Mouse (Mus musculus) forebrain, embryonic 10.5 days (tissue): ENCODE measurements around the gene Ckb. TPM values are rescaled to one million over a fixed set of nuclear protein-coding genes. Genes with fewer than 3 reads are reported as not detected.
"Not testable (repeated sequence)": the region's sequence is repeated elsewhere in the genome, so short reads cannot be mapped to it uniquely, and the experiment has no call there.

Experiments
- DNase-seq: peaks from one replicate; pipeline ENCODE4 v3.0.0-alpha.2; 2017; ENCODE audit warnings: low spot score; ENCODE audit errors: extremely low spot score
- H3K27ac ChIP-seq: fragments of 300-500 bp; sonication (generic); 2 replicates; pipeline ENCODE4 v1.5.1; 2016; ENCODE audit warnings: mild to moderate bottlenecking
- H3K27me3 ChIP-seq: fragments of 300-500 bp; sonication (generic); 2 replicates; pipeline ENCODE4 v1.6.1; 2016; ENCODE audit warnings: mild to moderate bottlenecking; ENCODE audit not compliant: poor library complexity, severe bottlenecking
- H3K36me3 ChIP-seq: fragments of 300-500 bp; sonication (generic); replicated peaks from 2 replicates; pipeline ENCODE4 v1.6.1; 2016; ENCODE audit warnings: mild to moderate bottlenecking, moderate library complexity
- H3K4me1 ChIP-seq: fragments of 300-500 bp; sonication (generic); 2 replicates; pipeline ENCODE4 v1.6.1; 2016
- H3K4me3 ChIP-seq: fragments of 300-500 bp; sonication (generic); 2 replicates; pipeline ENCODE4 v1.5.1; 2016; ENCODE audit warnings: mild to moderate bottlenecking, moderate library complexity
- H3K9me3 ChIP-seq: fragments of 300-500 bp; sonication (generic); 2 replicates; pipeline ENCODE4 v1.6.1; 2016; ENCODE audit warnings: mild to moderate bottlenecking, moderate library complexity
- WGBS: fragments of 180-500 bp; shearing (Covaris S2); methylation state at CpG from one replicate; pipeline ENCODE4 v1.1.7; 2016; 5-methylcytosine and 5-hydroxymethylcytosine counted together
- polyA plus RNA-seq: library from polyadenylated mRNA; unstranded; fragments of >200 nt; fragmentation: Nextera tagmentation; extraction: Ambion mirVana; gene quantifications from 2 replicates; pipeline ENCODE4 v1.2.1, GENCODE M21; 2016

The Ckb gene
- polyA plus RNA-seq = 1,567 and 1,577 TPM in 2 replicates

DNA sequence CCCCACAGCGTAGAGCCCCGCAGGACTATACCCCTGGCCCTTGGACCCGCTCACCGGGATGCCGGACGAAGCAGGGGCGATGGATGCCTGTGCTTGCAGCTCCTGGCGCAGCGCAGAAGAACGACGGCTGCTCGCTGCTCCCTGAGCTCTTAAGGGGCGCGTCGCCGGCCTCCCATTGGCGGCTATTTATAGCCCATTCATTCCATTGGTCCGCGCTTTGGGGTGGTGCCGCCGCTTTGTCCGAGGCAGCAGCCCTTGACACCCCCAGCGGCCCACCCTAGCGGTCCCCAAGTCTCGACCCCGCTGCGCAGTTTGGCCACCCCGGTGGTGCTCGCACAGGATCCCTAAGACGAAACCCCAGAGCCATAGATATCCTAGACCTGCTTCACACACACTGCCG, at the start of gene Ckb:
Gene Ckb (minus strand): TSS at position 163 of the 400 bp plus-strand sequence.
- peaks cover 69% of the 10 kb centered on the region for H3K4me1 ChIP-seq
- H3K27me3 ChIP-seq = peaks cover 75% of the 10 kb centered on the region
- peak within 1 kb of the TSS; percentile 78 for H3K4me3 ChIP-seq
- peak within 1 kb of the TSS; percentile 93 for H3K27ac ChIP-seq
- peak; percentile 89 for DNase-seq
- WGBS = under 1% methylated on average over 31 of the region's 31 CpGs
- H3K36me3 ChIP-seq = peaks cover 37% of the 10 kb centered on the region
- H3K9me3 ChIP-seq = no peaks in the 10 kb centered on the region

DNA sequence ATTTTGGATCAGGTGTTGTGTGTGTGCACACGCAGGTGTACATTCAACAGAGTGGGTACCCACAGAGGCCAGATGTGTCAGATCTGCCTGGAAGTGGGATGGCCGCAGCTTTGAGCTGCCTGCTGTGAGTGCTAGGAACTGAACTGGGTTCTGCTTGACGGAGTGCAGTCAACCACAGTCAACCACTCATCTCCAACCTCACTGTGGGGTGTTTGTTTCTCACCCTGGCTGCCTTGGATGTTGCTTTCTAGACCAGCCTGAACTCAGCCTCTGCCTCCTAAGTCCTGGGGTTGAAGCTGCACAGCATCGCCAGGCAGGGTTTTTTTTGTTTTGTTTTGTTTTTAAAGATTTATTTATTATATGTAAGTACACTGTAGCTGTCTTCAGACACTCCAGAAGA, 48.1 kb upstream of the Ckb start:
- no peaks in the 10 kb centered on the region for H3K27me3 ChIP-seq
- peaks cover 7% of the 10 kb centered on the region; the same call in 1 of the 2 replicates for H3K9me3 ChIP-seq
- H3K4me3 ChIP-seq = no peak overlapping the region
- H3K4me1 ChIP-seq = peaks cover 26% of the 10 kb centered on the region
- no peak overlapping the region for H3K27ac ChIP-seq
- H3K36me3 ChIP-seq = peaks cover 41% of the 10 kb centered on the region
- WGBS = 86% methylated on average over 4 of the region's 4 CpGs
- no peak for DNase-seq

DNA sequence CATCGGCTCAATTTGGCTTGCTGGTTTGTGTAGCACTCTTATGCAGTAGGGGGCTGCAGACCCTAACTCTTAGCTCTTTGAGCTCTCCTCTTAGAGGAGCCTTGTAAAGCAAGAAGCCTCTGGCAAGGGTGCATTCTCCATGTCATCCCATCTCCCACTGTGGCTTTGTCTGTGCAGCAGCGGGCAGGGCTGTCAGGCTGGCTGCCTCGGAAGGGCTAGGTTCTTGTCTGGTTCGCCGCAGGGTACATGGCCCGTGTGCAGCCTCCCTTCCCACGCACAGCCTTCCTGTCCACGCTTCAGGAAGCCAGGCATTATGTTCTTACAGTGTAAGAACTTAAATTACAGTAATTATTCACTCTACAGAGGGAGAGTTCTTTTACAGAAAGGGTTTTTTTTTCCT, 46.5 kb upstream of the Ckb start:
- no peak for DNase-seq
- WGBS = 46% methylated on average over 8 of the region's 8 CpGs
- Histone ChIP-seq H3K4me3 (no peak overlapping the region), H3K27me3 (no peaks in the 10 kb centered on the region), H3K4me1 (peaks cover 30% of the 10 kb centered on the region), H3K9me3 (peaks cover 7% of the 10 kb centered on the region; the same call in 1 of the 2 replicates), H3K36me3 (peaks cover 31% of the 10 kb centered on the region), H3K27ac (0 out of 2 replicates have a peak overlapping the region, but pooled peaks have one; percentile 6)

DNA sequence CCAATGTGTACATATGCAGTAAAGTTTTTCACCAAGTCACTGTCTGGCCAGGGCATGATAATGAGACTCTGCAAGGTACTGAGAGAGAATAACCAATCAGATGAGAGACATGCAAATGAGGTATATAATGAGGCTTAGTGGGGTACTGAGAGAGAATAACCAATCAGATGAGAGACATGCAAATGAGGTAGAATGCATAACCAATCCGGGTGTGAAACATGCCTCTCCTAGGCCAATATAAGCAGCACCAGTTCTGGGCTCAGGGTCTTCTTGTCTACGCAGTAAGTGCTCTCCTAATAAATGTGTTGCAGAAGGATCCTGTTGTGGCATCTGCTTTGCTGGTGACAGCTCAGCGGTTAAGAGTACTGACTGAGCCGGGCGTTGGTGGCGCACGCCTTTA, 44.4 kb upstream of the Ckb start:
- peaks cover 42% of the 10 kb centered on the region for H3K4me1 ChIP-seq
- H3K27ac ChIP-seq = no peak overlapping the region
- no peak overlapping the region for H3K4me3 ChIP-seq
- DNase-seq = no peak
- 96% methylated on average over 7 of the region's 7 CpGs for WGBS
- peaks cover 24% of the 10 kb centered on the region for H3K36me3 ChIP-seq
- H3K9me3 ChIP-seq = peaks cover 7% of the 10 kb centered on the region; the same call in 1 of the 2 replicates
- H3K27me3 ChIP-seq = no peaks in the 10 kb centered on the region

GRCm38 (mm10) chr12:111713880-111714279, 41.7 kb upstream of the Ckb start:
- Histone ChIP-seq H3K27ac (peak overlapping the region; percentile 30; the same call in 1 of the 2 replicates), H3K36me3 (peaks cover 50% of the 10 kb centered on the region), H3K4me1 (peaks cover 49% of the 10 kb centered on the region), H3K4me3 (peak overlapping the region; percentile 99)
- H3K9me3 ChIP-seq, H3K27me3 ChIP-seq, DNase-seq: not testable (repeated sequence)
- WGBS = 86% methylated on average over 6 of the region's 6 CpGs

GRCm38 (mm10) chr12:111713004-111713651, 41.0 kb upstream of the Ckb start, which contains the start of the genes Bag5 and Apopt1:
Gene Bag5, minus strand, starts transcription at chr12:111713257.
Gene Apopt1, plus strand, starts transcription at chr12:111713261.
- H3K27ac ChIP-seq = peak within 1 kb of the TSS; percentile 96
- peaks cover 42% of the 10 kb centered on the region for H3K4me1 ChIP-seq
- WGBS = under 1% methylated on average over 81 of the region's 86 CpGs
- DNase-seq = peak; percentile 90
- H3K36me3 ChIP-seq = peaks cover 58% of the 10 kb centered on the region
- peaks cover 7% of the 10 kb centered on the region; the same call in 1 of the 2 replicates for H3K9me3 ChIP-seq
- no peaks in the 10 kb centered on the region for H3K27me3 ChIP-seq
- H3K4me3 ChIP-seq = peak within 1 kb of the TSS; percentile 99

DNA sequence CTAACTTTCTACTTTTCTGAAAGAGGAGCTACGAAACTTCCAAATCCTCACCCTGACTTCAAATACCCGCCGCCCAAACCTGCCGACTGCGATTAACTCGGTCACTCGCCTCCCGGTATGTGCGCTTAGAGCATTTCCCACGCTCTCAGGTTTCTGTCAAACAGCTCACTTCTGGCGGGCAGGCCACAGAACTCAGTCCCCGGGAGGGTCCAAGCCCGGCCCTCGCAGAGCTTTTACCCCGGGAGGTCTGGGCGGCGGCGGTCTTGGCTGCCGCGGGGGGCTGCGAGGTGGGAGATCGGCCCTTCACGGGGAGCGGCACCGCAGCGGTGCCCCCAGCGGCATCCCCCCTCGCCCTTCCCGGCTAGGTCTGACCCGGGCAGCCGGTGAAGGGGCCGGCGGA, 40.3 kb upstream of the Ckb start:
- WGBS = under 1% methylated on average over 33 of the region's 33 CpGs
- Histone ChIP-seq H3K36me3 (peaks cover 64% of the 10 kb centered on the region), H3K27ac (peak overlapping the region; percentile 96), H3K9me3 (peaks cover 7% of the 10 kb centered on the region; the same call in 1 of the 2 replicates), H3K4me3 (peak overlapping the region; percentile 99), H3K4me1 (peaks cover 40% of the 10 kb centered on the region), H3K27me3 (no peaks in the 10 kb centered on the region)
- no peak for DNase-seq

DNA sequence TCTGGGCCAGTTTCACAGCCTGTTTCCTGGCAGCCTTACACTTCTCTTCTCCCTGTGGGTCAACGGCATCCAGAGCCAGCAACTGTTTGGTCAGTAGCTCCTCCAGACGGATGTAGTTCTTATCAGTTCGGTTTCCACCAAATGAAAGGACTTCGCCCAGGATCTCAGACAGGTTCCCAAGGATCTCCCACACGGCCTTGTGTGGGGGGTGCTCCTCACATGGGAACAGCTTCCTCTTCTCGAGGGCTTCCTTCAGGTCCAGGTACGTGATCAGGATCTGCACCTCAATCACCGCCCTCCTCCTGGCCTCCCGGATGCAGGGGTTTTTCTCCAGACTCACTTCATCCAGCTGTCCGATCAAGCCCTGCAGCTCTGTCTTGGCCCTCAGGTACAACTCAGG, 38.0 kb upstream of the Ckb start:
- no peak for DNase-seq
- Histone ChIP-seq H3K9me3 (no peaks in the 10 kb centered on the region), H3K27me3 (no peaks in the 10 kb centered on the region), H3K4me1 (peaks cover 51% of the 10 kb centered on the region), H3K4me3 (no peak overlapping the region), H3K27ac (no peak overlapping the region), H3K36me3 (peaks cover 63% of the 10 kb centered on the region)
- WGBS = 92% methylated on average over 10 of the region's 10 CpGs

GRCm38 (mm10) chr12:111708181-111708580, 36.0 kb upstream of the Ckb start:
- Histone ChIP-seq H3K27ac (no peak overlapping the region), H3K4me3 (no peak overlapping the region), H3K36me3 (peaks cover 58% of the 10 kb centered on the region), H3K27me3 (no peaks in the 10 kb centered on the region), H3K4me1 (peaks cover 44% of the 10 kb centered on the region), H3K9me3 (no peaks in the 10 kb centered on the region)
- DNase-seq = no peak
- 92% methylated on average over 4 of the region's 4 CpGs for WGBS

- WGBS = 87% methylated on average over 15 of the region's 15 CpGs
- H3K36me3 ChIP-seq = peaks cover 45% of the 10 kb centered on the region
- H3K27ac ChIP-seq = peak overlapping the region; percentile 63
- DNase-seq = no peak
- H3K4me1 ChIP-seq = peaks cover 40% of the 10 kb centered on the region
- no peaks in the 10 kb centered on the region for H3K27me3 ChIP-seq
- no peaks in the 10 kb centered on the region for H3K9me3 ChIP-seq
- no peak overlapping the region for H3K4me3 ChIP-seq
Observed at GRCm38 (mm10) chr12:111705186-111705973, 33.2 kb upstream of the Ckb start.

- peak overlapping the region; percentile 63 for H3K27ac ChIP-seq
- no peaks in the 10 kb centered on the region for H3K9me3 ChIP-seq
- peaks cover 37% of the 10 kb centered on the region for H3K36me3 ChIP-seq
- H3K27me3 ChIP-seq = no peaks in the 10 kb centered on the region
- no peak for DNase-seq
- H3K4me1 ChIP-seq = peaks cover 43% of the 10 kb centered on the region
- WGBS = 66% methylated on average over 9 of the region's 9 CpGs
- H3K4me3 ChIP-seq = peak overlapping the region; percentile 6; the same call in 1 of the 2 replicates
Observed at GRCm38 (mm10) chr12:111704609-111705008, 32.5 kb upstream of the Ckb start.

- no peaks in the 10 kb centered on the region for H3K27me3 ChIP-seq
- peaks cover 24% of the 10 kb centered on the region for H3K36me3 ChIP-seq
- no peak overlapping the region for H3K27ac ChIP-seq
- no peaks in the 10 kb centered on the region for H3K9me3 ChIP-seq
- no peak overlapping the region for H3K4me3 ChIP-seq
- no peak for DNase-seq
- 78% methylated on average over 3 of the region's 3 CpGs for WGBS
- H3K4me1 ChIP-seq = peaks cover 51% of the 10 kb centered on the region
Observed at GRCm38 (mm10) chr12:111703301-111703700, 31.2 kb upstream of the Ckb start.
